28 mouse cellular contexts compared by ENCODE assay signal in the genomic region with DNA sequence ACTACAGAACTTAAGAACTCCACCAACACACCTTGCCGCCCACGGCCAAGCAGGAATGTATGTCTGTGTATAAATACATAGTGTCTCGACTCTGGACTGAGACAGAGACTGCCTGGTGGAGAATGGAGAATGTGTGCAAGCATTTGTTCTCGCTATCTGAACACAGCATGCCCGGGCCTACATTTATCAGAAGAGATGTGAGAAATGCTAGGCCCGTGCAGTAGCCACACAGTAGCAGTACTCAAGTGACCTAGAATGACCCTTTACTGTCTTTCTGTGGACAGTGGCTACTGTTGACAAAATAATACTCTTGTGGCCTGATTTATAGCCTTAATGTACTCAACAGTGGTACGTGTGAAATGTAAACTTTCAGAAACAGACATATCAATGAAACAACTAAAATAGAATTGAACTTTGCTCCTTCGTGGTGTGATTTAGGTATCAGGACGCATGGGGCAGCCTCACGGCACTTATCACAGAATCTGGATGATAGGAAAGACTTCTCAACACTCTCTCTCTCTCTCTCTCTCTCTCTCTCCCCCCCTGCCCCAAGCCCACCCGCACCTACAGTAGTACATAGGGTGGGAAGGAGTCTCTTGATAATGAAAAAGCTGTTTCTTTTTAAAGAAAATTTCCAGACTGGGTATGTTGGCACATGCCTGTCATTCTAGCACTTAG.
DNase-seq lines count a peak whose midpoint lies in the region; ATAC-seq lines count a peak whose summit lies in the region.
"Had no signal": no experiment of that assay in that cellular context is flagged by ENCODE, and none has a peak within 500 bp of the region (broad histone marks: within the 10 kb centered on the region; RNA-seq: fewer than 3 reads in every experiment).

No protein-coding gene starts in this region.

- H3K36me3 ChIP-seq in heart, embryonic 10.5 days = peaks cover 62% of the 10 kb centered on the region
- peaks cover 59% of the 10 kb centered on the region for H3K36me3 ChIP-seq in heart, embryonic 14.5 days (ENCODE audit: control insufficient read depth, insufficient read depth, low read length)
- H3K36me3 ChIP-seq in kidney, embryonic 15.5 days = peaks cover 74% of the 10 kb centered on the region

- H3K4me1 ChIP-seq in heart, embryonic 10.5 days = peaks cover 30% of the 10 kb centered on the region
- H3K4me1 ChIP-seq in heart, embryonic 14.5 days (ENCODE audit: control insufficient read depth in 2 of 2, insufficient read depth in 2 of 2, low read length in 2 of 2) = peaks cover 12 to 21% of the 10 kb centered on the region in 2 experiments
- H3K4me1 ChIP-seq in kidney, embryonic 15.5 days = peaks cover 16% of the 10 kb centered on the region
- H3K4me1 ChIP-seq: forebrain, embryonic 12.5 days; forebrain, embryonic 15.5 days; hindbrain, embryonic 13.5 days had no signal

- H3K27me3 ChIP-seq in heart, embryonic 10.5 days (ENCODE audit: insufficient read depth, poor library complexity, severe bottlenecking) = no peaks in the 10 kb centered on the region
- no peaks in the 10 kb centered on the region for H3K27me3 ChIP-seq in heart, embryonic 14.5 days (ENCODE audit: control insufficient read depth, insufficient read depth, low read length)
- no peaks in the 10 kb centered on the region for H3K27me3 ChIP-seq in kidney, embryonic 15.5 days
- H3K27me3 ChIP-seq: embryonic facial prominence, embryonic 13.5 days; forebrain, embryonic 12.5 days; forebrain, embryonic 15.5 days; hindbrain, embryonic 13.5 days had no signal

- H3K9me3 ChIP-seq in heart, embryonic 10.5 days = no peaks in the 10 kb centered on the region
- H3K9me3 ChIP-seq in heart, embryonic 14.5 days (ENCODE audit: control insufficient read depth, low read length) = no peaks in the 10 kb centered on the region
- H3K9me3 ChIP-seq in kidney, embryonic 15.5 days (replicated peaks) = no peaks in the 10 kb centered on the region
- H3K9me3 ChIP-seq: embryonic facial prominence, embryonic 10.5 days; embryonic facial prominence, embryonic 13.5 days; forebrain, embryonic 12.5 days; forebrain, embryonic 15.5 days; hindbrain, embryonic 10.5 days; hindbrain, embryonic 13.5 days had no signal

- 0 out of 2 replicates have a peak overlapping the region, but pooled peaks have one; percentile 29 for H3K27ac ChIP-seq in heart, embryonic 10.5 days
- H3K27ac ChIP-seq in heart, embryonic 14.5 days (replicated peaks in 1 of 2; ENCODE audit: control insufficient read depth in 1 of 2, insufficient read depth in 1 of 2, low read depth in 2 of 2, low read length in 2 of 2) = 0 out of 4 replicates have a peak overlapping the region, but pooled peaks have one; percentile 7 to 16
- H3K27ac ChIP-seq in kidney, embryonic 15.5 days = no peak overlapping the region
- H3K27ac ChIP-seq: embryonic facial prominence, embryonic 10.5 days; embryonic facial prominence, embryonic 13.5 days; forebrain, embryonic 12.5 days; forebrain, embryonic 15.5 days; heart, adult 2 months; hindbrain, embryonic 10.5 days; hindbrain, embryonic 13.5 days had no signal

- H3K4me2 ChIP-seq in heart, embryonic 14.5 days (ENCODE audit: low read length) = no peak overlapping the region
- no peak overlapping the region for H3K4me2 ChIP-seq in kidney, embryonic 15.5 days
- H3K4me2 ChIP-seq: embryonic facial prominence, embryonic 13.5 days; forebrain, embryonic 12.5 days; forebrain, embryonic 15.5 days; hindbrain, embryonic 13.5 days had no signal

- no peak for ATAC-seq in heart, embryonic 14.5 days (ENCODE audit: insufficient number of reproducible peaks, insufficient read depth, low FRiP score, low read depth)
- ATAC-seq in kidney, embryonic 15.5 days (replicated peaks; ENCODE audit: low FRiP score) = no peak
- ATAC-seq: activated CD4-positive, CD25-positive, alpha-beta regulatory T cell, adult 4 months; forebrain, embryonic 15.5 days; hindbrain, embryonic 16.5 days; inflammation-experienced regulatory T-cells, adult 6 months had no signal

- DNase-seq in heart, embryonic 10.5 days (ENCODE audit: low spot score) = no peak
- DNase-seq in heart, adult 18-20 months = no peak
- no peak for DNase-seq in heart, postnatal 14 days
- DNase-seq in testis, postnatal 14 days (ENCODE audit: low spot score) = peak; percentile 49
- DNase-seq in testis, postnatal 10 days (ENCODE audit: low spot score) = no peak
- DNase-seq in lung, postnatal 10 days = no peak
- DNase-seq: adrenal gland, adult 8-10 months; adrenal gland, postnatal 25 days; cerebellum, adult 11-12 months; cerebellum, adult 8-10 months; cerebellum, postnatal 36 days; embryo, embryonic 11 days; gastrocnemius, postnatal 25 days; heart, adult 2 months; heart, postnatal 36 days; kidney, adult 18-20 months had no signal

- H3K9ac ChIP-seq in heart, embryonic 14.5 days (ENCODE audit: low read length) = no peak overlapping the region
- H3K9ac ChIP-seq in kidney, embryonic 15.5 days = no peak overlapping the region
- H3K9ac ChIP-seq: embryonic facial prominence, embryonic 13.5 days; forebrain, embryonic 12.5 days; forebrain, embryonic 15.5 days; hindbrain, embryonic 13.5 days had no signal

- intact Hi-C loops in heart, postnatal 14 days (cut with DNase I) = no loop called here

- H3K4me3 ChIP-seq in heart, embryonic 10.5 days = no peak overlapping the region
- H3K4me3 ChIP-seq in heart, embryonic 14.5 days (ENCODE audit: control insufficient read depth in 1 of 2, insufficient read depth in 1 of 2, low read depth in 1 of 2, low read length in 2 of 2) = no peak overlapping the region
- H3K4me3 ChIP-seq in kidney, embryonic 15.5 days (replicated peaks) = no peak overlapping the region
- H3K4me3 ChIP-seq: embryonic facial prominence, embryonic 10.5 days; embryonic facial prominence, embryonic 13.5 days; erythroblast, embryonic 14.5 days; forebrain, embryonic 12.5 days; forebrain, embryonic 15.5 days; heart, adult 2 months; hindbrain, embryonic 10.5 days; hindbrain, embryonic 13.5 days had no signal

- WGBS in heart, embryonic 10.5 days = 42% methylated on average over 11 of the region's 11 CpGs
- 34% methylated on average over 11 of the region's 11 CpGs for WGBS in heart, embryonic 14.5 days
- 83% methylated on average over 11 of the region's 11 CpGs for WGBS in kidney, embryonic 15.5 days
